Mouse (Mus musculus) lung, postnatal 0 days (tissue): ENCODE measurements around the gene Ntn1. TPM values are rescaled to one million over a fixed set of nuclear protein-coding genes. Genes with fewer than 3 reads are reported as not detected.

Source experiments
- ATAC-seq: fragments of 200-750 bp; cut with Nextera tagmentation; 2 replicates; pipeline ENCODE4 v1.8.0; 2017; ENCODE audit warnings: moderate library complexity
- DNase-seq: peaks from one replicate; pipeline ENCODE4 v3.0.0-alpha.2; 2016; ENCODE audit warnings: low spot score
- H3K27ac ChIP-seq: fragments of 300-500 bp; sonication (generic); 2 replicates; pipeline ENCODE4 v1.5.1; 2014; ENCODE audit warnings: antibody characterized with exemption, mild to moderate bottlenecking, low read length, mixed read lengths
- H3K27me3 ChIP-seq: fragments of 300-500 bp; sonication (generic); replicated peaks from 2 replicates; pipeline ENCODE4 v1.6.1; 2014; ENCODE audit warnings: low read length, mixed read lengths; ENCODE audit not compliant: insufficient read depth
- H3K36me3 ChIP-seq: fragments of 300-500 bp; sonication (generic); 2 replicates; pipeline ENCODE4 v1.6.1; 2014; ENCODE audit warnings: low read length, mixed read lengths; ENCODE audit not compliant: insufficient read depth
- H3K4me1 ChIP-seq: fragments of 300-500 bp; sonication (generic); 2 replicates; pipeline ENCODE4 v1.6.1; 2014; ENCODE audit warnings: antibody characterized with exemption, low read depth, low read length, mixed read lengths; ENCODE audit not compliant: insufficient read depth
- H3K4me2 ChIP-seq: fragments of 300-500 bp; sonication (generic); replicated peaks from 2 replicates; pipeline ENCODE4 v1.6.1; 2014; ENCODE audit warnings: low read depth, mild to moderate bottlenecking, low read length, moderate library complexity, mixed read lengths
- H3K4me3 ChIP-seq: fragments of 300-500 bp; sonication (generic); 2 replicates; pipeline ENCODE4 v1.5.1; 2014; ENCODE audit warnings: low read depth, low read length
- H3K9ac ChIP-seq: fragments of 300-500 bp; sonication (generic); replicated peaks from 2 replicates; pipeline ENCODE4 v1.6.1; 2014; ENCODE audit warnings: low read depth, mild to moderate bottlenecking
- H3K9me3 ChIP-seq: fragments of 300-500 bp; sonication (generic); 2 replicates; pipeline ENCODE4 v1.6.1; 2016; ENCODE audit warnings: low read length, mixed read lengths
- CTCF ChIP-seq: IDR thresholded peaks from 2 replicates; pipeline ENCODE4 v1.5.1; 2016; ENCODE audit warnings: antibody characterized with exemption, mild to moderate bottlenecking
- EP300 ChIP-seq: IDR thresholded peaks from 2 replicates; pipeline ENCODE4 v1.6.1; 2016; ENCODE audit warnings: antibody characterized with exemption, mild to moderate bottlenecking, control low read depth
- WGBS: fragments of 180-500 bp; shearing (Covaris S2); extraction: QIAGEN DNeasy Blood & Tissue Kit; methylation state at CpG from one replicate; pipeline ENCODE4 v1.1.7; 2014; 5-methylcytosine and 5-hydroxymethylcytosine counted together
- polyA plus RNA-seq: library from polyadenylated mRNA; unstranded; fragments of >200 nt; fragmentation: Nextera tagmentation; extraction: Ambion mirVana; gene quantifications from 2 replicates; pipeline ENCODE4 v1.2.1, GENCODE M21; 2015

The Ntn1 gene
- polyA plus RNA-seq, 1 experiment from 2014 or later, result 7.2 TPM

DNA sequence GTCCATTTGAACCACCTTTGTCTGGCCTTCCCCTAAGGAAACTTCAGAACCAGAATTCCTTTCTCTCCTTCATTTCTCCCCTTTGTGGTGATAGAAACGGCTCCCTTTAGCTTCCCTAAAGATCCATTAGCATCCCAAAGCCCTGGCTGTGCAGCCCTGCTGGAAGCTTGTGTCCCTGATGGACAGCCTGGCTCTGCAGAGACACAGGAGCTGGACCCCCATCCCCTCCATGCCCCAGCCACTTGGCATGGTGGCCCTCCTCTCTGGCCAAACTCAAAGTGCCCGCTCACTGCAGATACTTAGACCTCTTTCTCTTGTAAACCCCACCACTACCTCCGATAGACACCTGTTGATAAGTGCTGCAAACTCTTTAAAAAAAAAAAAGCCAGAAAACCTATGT lies 45.8 kb downstream of the Ntn1 start:
- no peak overlapping the region for H3K4me2 ChIP-seq
- H3K27ac ChIP-seq, result no peak overlapping the region
- TF ChIP-seq EP300 (no peak), CTCF (no peak)
- H3K4me3 ChIP-seq, result no peak overlapping the region
- WGBS, result 67% methylated on average over 3 of the region's 3 CpGs
- H3K36me3 ChIP-seq, result no peaks in the 10 kb centered on the region
- no peaks in the 10 kb centered on the region for H3K27me3 ChIP-seq
- no peak for ATAC-seq
- no peak for DNase-seq
- H3K9me3 ChIP-seq, result no peaks in the 10 kb centered on the region
- no peak overlapping the region for H3K9ac ChIP-seq
- H3K4me1 ChIP-seq, result no peaks in the 10 kb centered on the region

DNA sequence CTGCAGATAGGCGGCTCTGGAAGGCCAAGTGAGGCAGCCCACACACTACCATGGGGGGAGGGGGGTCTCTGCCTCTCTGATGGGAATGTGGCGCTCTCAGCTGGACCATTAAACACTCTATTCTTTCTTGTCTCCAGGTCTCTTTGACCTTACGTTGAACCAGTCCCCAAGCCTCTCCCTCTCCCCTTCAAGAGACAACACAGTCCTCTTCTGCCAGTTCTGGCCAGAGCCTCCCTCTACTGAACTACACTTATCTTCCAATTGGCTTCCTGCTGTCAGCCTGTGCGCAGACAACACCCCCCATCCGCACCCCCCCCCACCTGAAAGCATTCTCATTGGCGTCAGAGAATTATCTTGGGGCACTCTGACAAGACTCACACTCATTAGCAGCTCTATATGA lies 48.4 kb downstream of the Ntn1 start:
- H3K27ac ChIP-seq, result no peak overlapping the region
- no peak overlapping the region for H3K4me3 ChIP-seq
- no peak for ATAC-seq
- 48% methylated on average over 6 of the region's 6 CpGs for WGBS
- no peaks in the 10 kb centered on the region for H3K4me1 ChIP-seq
- DNase-seq, result no peak
- no peaks in the 10 kb centered on the region for H3K27me3 ChIP-seq
- H3K9me3 ChIP-seq, result no peaks in the 10 kb centered on the region
- no peaks in the 10 kb centered on the region for H3K36me3 ChIP-seq
- H3K9ac ChIP-seq, result no peak overlapping the region
- TF ChIP-seq EP300 (no peak), CTCF (no peak)
- H3K4me2 ChIP-seq, result no peak overlapping the region

DNA sequence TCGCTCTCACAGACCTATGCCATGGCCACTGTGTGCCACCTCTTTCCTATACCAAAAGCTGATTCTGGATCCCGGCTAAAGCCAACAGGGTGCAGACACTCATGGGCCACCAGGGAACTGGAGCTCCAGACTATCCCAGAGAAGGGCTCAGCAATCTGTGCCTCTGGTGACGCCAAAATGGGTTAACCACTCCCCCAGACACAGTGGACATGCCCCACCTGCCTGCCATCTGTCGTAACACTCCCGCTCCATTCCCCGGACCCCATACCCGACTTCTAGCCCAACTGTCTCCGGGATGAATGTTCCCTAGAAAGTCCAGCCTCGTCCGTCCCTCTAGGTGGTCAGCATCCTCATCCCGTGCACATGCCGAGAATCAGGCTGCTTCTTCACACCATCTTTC lies 51.8 kb downstream of the Ntn1 start:
- H3K9ac ChIP-seq, result no peak overlapping the region
- H3K36me3 ChIP-seq, result no peaks in the 10 kb centered on the region
- ATAC-seq, result no peak
- H3K4me1 ChIP-seq, result no peaks in the 10 kb centered on the region
- no peak overlapping the region for H3K27ac ChIP-seq
- H3K27me3 ChIP-seq, result no peaks in the 10 kb centered on the region
- WGBS, result 89% methylated on average over 12 of the region's 12 CpGs
- no peak for DNase-seq
- no peak overlapping the region for H3K4me3 ChIP-seq
- no peaks in the 10 kb centered on the region for H3K9me3 ChIP-seq
- no peak overlapping the region for H3K4me2 ChIP-seq
- TF ChIP-seq EP300 (no peak), CTCF (no peak)

DNA sequence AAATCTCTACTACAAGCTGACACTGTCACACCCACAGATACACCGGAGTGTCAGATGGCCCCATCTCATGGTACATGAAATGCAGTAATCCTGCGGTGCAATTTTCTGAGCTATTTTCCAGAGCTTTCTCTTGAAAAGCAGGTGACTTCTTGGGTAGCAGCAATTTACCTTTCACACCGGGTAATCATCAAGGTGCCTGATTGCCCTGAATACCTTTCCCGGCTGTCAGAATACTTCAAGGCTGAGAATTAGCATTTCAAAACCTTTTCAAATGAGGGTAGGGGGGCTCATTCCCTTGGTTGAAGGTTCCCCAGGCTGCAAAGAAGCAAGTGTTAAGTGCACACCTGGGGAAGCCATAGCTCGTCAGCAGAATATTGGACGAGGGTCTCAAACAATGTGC lies 52.5 kb downstream of the Ntn1 start:
- TF ChIP-seq EP300 (no peak), CTCF (no peak)
- Histone ChIP-seq H3K27ac (no peak overlapping the region), H3K4me2 (no peak overlapping the region), H3K4me1 (no peaks in the 10 kb centered on the region), H3K9me3 (no peaks in the 10 kb centered on the region), H3K4me3 (no peak overlapping the region), H3K36me3 (no peaks in the 10 kb centered on the region), H3K9ac (no peak overlapping the region), H3K27me3 (no peaks in the 10 kb centered on the region)
- no peak for DNase-seq
- ATAC-seq, result no peak
- 62% methylated on average over 6 of the region's 6 CpGs for WGBS

DNA sequence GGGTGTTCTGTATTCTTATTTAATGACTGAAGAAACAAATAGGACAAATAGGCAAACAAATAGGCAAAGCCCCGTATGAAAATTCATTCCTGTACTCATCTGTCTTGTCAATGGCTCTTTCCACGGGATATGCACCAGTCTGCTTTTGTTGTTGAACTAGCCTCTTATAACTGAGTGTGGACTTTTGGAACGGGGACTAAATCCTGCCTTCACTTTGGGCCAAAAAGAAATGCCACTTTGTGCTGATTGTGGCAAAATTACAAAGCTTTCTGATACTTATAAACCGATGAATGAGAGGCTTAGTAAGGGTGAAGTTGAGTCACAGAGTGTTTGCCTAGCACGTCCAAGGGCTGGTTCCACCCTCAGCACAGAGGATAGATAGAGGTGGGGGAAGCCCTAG lies 53.1 kb downstream of the Ntn1 start:
- H3K27ac ChIP-seq, result no peak overlapping the region
- no peak overlapping the region for H3K9ac ChIP-seq
- no peak for DNase-seq
- ATAC-seq, result no peak
- no peaks in the 10 kb centered on the region for H3K36me3 ChIP-seq
- H3K4me2 ChIP-seq, result no peak overlapping the region
- no peaks in the 10 kb centered on the region for H3K27me3 ChIP-seq
- TF ChIP-seq EP300, result no peak
- TF ChIP-seq CTCF, result no peak
- no peak overlapping the region for H3K4me3 ChIP-seq
- 70% methylated on average over 5 of the region's 5 CpGs for WGBS
- no peaks in the 10 kb centered on the region for H3K4me1 ChIP-seq
- H3K9me3 ChIP-seq, result no peaks in the 10 kb centered on the region

DNA sequence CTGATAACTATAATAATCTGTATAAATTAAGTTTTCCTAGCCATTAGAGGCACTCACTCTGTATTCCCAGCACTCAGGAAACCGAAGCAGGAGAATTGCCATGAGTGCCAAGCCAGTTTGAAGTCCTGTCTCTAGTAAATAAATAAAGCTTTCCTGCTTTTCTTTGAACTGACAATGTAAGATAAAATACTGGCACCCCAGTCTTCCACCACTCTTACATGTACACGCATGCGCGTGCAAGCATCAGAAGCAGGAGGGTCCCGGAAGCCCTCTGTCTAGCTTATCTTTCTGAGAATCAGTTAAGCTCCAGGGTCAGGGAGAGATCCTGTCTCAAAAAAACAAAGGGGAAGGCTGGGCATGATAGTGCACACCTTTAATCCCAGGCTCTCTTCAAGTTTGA lies 54.5 kb downstream of the Ntn1 start:
- peak; percentile 60; the same call in 1 of the 2 replicates for TF ChIP-seq EP300
- TF ChIP-seq CTCF, result no peak
- H3K4me1 ChIP-seq, result peaks cover 12% of the 10 kb centered on the region; the same call in 1 of the 2 replicates
- H3K4me2 ChIP-seq, result no peak overlapping the region
- H3K4me3 ChIP-seq, result no peak overlapping the region
- H3K27ac ChIP-seq, result no peak overlapping the region
- no peak for ATAC-seq
- no peaks in the 10 kb centered on the region for H3K9me3 ChIP-seq
- H3K27me3 ChIP-seq, result no peaks in the 10 kb centered on the region
- 65% methylated on average over 5 of the region's 5 CpGs for WGBS
- no peak overlapping the region for H3K9ac ChIP-seq
- DNase-seq, result peak; percentile 31
- H3K36me3 ChIP-seq, result no peaks in the 10 kb centered on the region

DNA sequence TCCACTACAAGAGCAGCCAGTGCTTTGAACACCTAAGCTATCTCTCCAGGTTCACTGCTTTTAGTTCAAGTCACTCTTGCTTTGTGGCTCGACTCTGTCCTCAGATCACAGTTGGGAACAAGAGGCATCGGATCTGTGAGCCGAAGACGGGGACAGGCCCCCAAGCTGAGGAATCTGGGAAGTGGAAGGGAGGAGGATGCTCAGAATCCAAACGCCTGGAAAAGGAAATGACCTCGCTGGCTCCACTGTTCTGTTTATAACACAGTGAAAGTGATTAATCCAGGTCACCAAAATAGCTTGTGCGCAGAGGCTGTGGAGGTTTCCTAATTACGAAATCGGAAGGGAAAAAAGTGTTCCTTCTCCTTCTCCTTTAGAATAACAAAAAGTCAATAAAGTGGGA lies 56.4 kb downstream of the Ntn1 start:
- Histone ChIP-seq H3K9me3 (no peaks in the 10 kb centered on the region), H3K27me3 (no peaks in the 10 kb centered on the region), H3K9ac (no peak overlapping the region), H3K4me1 (peaks cover 14% of the 10 kb centered on the region; the same call in 1 of the 2 replicates), H3K27ac (0 out of 2 replicates have a peak overlapping the region, but pooled peaks have one; percentile 43), H3K36me3 (no peaks in the 10 kb centered on the region), H3K4me2 (no peak overlapping the region), H3K4me3 (no peak overlapping the region)
- peak; percentile 81 for DNase-seq
- peak; percentile 61 for ATAC-seq
- WGBS, result 23% methylated on average over 9 of the region's 9 CpGs
- peak; percentile 90 for TF ChIP-seq EP300
- no peak for TF ChIP-seq CTCF
